Mouse (Mus musculus) embryonic fibroblast, embryonic 13.5 days (primary cell): Measurements from ENCODE around the gene Foxr1.

Source experiments
- CTCF ChIP-seq: IDR thresholded peaks from 2 replicates; pipeline ENCODE4 v1.5.1; 2011; ENCODE audit warnings: mild to moderate bottlenecking, control low read depth, low read length, moderate library complexity, borderline replicate concordance; ENCODE audit not compliant: insufficient read depth
- POLR2A ChIP-seq: IDR thresholded peaks from 2 replicates; pipeline ENCODE4 v1.6.1; 2011; ENCODE audit warnings: low read depth, mild to moderate bottlenecking, control low read depth, low read length, moderate library complexity

- TF ChIP-seq CTCF: no peak
- TF ChIP-seq POLR2A: peak; percentile 5; the same call in 1 of the 2 replicates
Measured at GRCm38 (mm10) chr9:44478229-44478921, 37.4 kb upstream of the Foxr1 start.
